Mouse (Mus musculus) activated CD4-positive, CD25-positive, alpha-beta regulatory T cell, adult 4 months (primary cell): ENCODE measurements around the gene Vmn2r103. TPM values are rescaled to one million over a fixed set of nuclear protein-coding genes. Genes with fewer than 3 reads are reported as not detected.

Experiments used
- ATAC-seq: one replicate; pipeline ENCODE4 v1.8.0; 2017
- polyA plus RNA-seq, 2 experiments: library from polyadenylated mRNA; unstranded; fragments of 100-300 nt; shearing (Covaris generic); gene quantifications; one replicate each; pipeline ENCODE4 v1.2.1; 2017

Gene Vmn2r103
- not detected for polyA plus RNA-seq

GRCm38 (mm10) chr17:19773063-19773462 is at the start of gene Vmn2r103:
Gene Vmn2r103 (plus strand): TSS chr17:19773363.
- no peak for ATAC-seq

GRCm38 (mm10) chr17:19778994-19779393 is 5.8 kb downstream of the Vmn2r103 start:
- ATAC-seq = no peak

- ATAC-seq = no peak
Measured at GRCm38 (mm10) chr17:19789248-19789647, 16.1 kb downstream of the Vmn2r103 start.

Other genes starting within 250 kb of the Vmn2r103 start
- not detected for gene Vmn2r101, start 196.1 kb upstream of the Vmn2r103 start, polyA plus RNA-seq
- not detected for gene Vmn2r102, start 113.0 kb upstream of the Vmn2r103 start, polyA plus RNA-seq